Mouse (Mus musculus) MEL-GATA-1-ER (cell line): Measurements from ENCODE around the gene Plpp3.

Experiments used
- DNase-seq: peaks from one replicate; pipeline ENCODE4 v3.0.0-alpha.2; 2012; ENCODE audit warnings: low read depth; ENCODE audit errors: extremely low read depth

The Plpp3 gene

DNA sequence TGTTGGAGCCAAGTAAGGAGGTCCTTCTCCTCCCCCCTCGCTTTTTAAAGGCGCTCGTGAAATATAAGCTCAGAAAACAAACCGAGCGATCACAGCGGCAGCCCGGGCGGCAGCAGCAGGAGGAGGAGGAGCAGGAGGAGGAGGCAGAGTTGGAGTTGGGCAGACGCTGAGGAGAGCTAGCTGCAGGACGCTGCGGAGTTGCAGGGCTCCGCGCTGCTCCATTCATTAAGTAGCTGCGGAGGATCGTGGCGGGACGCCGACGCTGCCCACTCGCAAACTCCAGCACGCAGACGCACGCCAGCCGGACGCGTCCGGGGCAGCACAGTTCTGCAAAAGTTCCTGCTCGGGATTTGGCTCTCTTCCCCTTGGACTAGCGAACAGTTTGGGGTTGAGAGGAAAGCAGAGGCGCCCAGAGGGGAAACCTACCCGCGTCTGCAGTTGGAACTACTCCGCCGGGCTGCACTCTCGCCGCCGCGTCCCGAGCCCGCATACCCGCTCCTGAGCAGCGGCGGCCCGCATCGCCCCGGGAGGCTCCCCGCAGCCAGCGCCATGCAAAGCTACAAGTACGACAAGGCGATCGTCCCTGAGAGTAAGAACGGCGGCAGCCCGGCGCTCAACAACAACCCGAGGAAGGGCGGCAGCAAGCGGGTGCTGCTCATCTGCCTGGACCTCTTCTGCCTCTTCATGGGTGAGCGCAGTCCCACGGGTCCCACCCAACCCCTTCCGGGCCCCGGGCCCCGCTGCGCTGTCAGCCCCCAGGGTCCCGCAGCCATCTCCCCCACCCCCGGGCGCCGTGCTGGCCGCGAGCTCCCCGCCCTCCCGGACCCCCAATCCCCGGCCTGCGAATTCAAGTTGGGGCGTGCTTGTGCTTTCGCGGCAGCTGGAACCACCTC, at the start of gene Plpp3:
Plpp3 (plus strand) TSS at position 72 of the 893 bp plus-strand sequence.
- no peak for DNase-seq

DNA sequence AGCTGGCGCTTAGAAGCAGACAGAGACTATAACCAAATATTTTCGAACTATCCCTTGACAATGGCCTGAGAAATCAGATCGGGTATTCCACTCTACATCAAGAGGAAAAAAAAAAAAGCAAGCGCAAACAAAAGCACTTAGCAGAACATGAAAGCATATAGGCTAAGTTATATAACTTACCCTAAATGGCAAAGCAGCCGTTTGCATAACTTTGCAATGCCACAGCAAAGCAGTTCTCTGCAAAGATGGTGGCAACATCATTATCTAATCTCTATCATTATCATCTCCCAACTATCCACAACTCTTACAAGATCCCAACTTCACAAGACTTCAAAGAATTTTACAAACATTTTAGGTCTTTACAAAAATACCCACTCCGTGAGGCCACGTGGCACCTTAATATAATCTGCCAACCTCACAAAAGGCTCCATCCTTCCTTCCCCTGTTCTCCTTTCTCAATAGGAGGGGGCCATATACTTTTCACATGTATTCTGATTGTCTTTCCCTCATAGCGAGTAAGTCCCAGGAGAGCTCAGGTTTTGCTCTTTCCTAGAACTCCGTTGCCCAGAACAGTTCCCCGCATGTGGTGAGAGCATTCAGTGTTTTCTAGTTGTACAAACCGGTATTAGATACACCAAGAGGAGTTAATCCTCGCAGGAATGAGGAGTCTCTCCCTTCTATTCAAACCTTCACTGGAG, 49.1 kb upstream of the Plpp3 start:
- no peak for DNase-seq

DNA sequence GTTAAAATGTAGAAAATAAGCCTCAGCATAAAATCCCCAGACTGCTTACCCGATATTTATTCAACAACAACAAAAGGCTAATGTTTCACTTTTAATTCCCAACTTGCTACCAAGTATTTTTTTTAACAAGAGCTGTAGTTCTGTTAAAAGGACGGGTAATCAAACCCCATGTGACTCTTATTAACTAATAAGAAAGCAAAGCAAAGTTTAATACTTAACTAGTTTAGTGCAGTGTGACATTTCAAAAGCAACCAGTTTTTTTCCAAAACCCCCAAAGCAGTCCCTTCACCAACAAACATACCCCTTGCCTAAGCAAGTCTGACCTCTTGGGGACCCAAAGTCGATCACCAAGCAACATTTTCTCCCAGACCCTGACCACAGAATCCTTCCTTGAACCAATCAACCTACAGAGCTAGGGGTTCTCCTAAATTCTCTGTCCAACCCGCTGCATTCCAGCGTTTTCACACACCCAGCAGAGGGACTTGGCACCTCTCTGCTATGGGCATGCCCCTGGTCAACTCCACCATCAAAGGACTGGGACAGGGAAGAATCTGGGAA, 48.4 kb upstream of the Plpp3 start:
- DNase-seq: no peak

DNA sequence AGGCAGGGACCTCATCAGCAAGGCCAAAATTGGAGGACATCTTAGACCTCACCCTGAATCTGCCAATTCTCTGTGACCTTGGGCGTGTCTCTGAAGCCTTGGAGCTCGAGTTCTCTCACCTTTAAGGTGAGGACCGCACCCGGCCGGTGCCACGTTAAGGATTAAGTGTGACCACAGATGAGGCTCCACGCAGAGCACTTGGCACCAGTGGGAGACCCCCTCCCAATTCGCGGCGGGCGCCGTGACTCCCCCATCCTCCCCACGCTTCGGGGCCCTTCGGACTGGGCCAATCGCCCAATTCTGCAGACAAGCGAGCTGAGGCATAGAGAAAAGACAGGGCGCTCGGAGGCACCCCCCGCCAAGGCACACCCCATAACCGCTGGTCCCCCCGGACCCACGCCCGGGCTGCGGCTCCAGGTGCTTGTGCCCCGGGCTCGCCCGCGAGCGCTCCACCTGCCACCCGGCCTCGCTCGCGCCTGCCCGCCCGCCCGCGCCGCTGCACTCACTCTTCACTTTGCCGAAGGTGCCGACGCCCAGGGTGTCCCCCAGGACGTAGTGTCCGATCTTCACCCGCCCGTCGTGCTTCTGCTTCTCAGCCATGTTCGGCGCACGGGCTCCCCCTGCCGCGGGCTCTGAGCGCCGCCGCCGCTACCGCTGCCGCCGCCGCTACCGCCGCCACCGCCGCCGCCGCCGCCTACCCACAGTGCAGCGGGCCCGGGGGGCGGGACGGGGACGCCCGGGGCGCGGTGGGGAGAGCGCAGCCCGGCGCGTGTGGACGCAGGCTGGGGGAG, 47.8 kb upstream of the Plpp3 start, which contains the start of gene Prkaa2:
Prkaa2 (minus strand) TSS at position 692 of the 791 bp plus-strand sequence.
- no peak for DNase-seq

DNA sequence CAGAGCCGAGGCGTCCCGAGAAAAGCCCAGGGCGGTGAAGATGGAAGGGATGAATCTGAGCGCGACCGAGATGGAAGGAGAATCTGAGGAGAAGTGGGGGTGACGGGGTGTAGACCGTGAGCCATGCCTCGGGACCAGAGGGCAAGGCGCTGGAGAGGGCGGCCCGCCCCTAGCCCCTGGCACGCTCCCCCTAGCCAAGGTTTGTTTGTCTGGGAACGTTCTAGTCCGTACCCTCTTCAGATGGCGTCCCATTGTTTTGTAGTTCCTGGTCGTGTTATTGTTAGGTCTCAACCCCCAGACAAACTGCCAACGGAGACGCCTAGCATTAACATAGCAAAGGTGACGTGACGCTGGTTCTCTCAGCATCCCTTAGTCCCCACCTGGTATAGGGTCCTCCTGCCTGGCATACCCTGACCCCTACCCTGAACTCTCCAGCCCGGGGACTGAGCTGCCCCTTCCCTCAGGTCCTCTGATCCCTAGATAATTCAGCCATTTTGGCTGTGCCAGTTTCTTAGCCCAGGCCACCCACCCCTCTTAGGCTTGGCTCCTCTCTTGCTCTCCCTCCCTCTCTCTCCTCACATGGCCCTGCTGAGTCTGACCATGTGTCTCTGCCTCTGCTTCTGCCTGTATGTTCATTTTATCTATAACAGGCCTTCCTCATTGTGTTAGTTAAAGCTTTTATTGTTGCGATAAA, 47.0 kb upstream of the Plpp3 start:
- no peak for DNase-seq

DNA sequence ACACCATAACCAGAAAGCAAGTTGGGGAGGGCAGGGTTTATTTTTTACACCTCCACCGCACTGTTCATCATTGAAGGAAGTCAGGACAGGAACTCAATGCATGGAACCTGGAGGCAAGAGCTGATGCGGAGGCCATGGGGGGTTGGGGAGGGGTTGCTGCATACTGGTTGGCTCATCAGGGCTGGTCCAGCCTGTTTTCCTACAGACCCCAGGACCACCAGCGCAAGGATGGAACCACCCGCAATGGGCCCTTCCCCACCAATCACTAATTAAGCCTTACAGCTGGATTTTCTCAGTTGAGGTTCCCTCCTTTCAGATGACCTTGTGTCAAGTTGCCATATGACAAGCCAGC, 46.5 kb upstream of the Plpp3 start:
- no peak for DNase-seq

DNA sequence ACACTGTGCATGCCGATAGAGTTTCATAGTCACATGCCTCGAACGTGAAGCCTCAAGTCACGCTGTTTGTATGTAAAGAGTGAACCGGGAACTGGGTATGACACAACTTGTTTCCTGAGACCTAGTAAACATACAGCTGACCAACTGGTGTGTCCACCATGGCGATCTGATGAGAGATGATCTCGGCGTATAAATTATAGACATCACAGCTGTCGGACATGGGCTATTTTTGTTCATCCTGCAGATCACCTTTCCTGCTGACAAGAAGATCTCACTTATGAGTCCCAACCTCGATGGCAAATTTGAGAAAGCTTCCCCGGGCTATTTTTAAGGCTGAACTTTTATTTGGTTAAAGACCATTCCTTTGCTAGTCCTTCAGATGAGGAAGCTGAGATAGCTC, 45.4 kb upstream of the Plpp3 start:
- DNase-seq: no peak

DNA sequence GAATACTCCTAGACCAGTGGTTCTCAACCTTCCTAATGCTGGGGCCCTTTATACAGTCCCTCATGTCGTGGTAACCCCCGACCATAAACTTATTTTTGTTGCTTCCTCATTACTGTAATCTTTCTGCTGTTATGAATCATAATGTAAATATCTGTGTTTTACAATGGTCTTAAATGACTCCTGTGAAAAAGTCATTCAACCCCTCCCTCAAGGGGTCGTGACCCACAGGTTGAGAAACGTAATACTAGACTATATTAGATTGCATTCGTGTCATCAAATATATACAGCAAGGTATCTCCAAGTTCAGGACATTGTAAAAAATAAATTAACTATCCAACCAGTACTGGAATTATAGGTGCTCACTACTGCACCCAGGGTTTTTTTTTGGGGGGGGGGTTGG, 44.1 kb upstream of the Plpp3 start:
- DNase-seq: no peak

DNA sequence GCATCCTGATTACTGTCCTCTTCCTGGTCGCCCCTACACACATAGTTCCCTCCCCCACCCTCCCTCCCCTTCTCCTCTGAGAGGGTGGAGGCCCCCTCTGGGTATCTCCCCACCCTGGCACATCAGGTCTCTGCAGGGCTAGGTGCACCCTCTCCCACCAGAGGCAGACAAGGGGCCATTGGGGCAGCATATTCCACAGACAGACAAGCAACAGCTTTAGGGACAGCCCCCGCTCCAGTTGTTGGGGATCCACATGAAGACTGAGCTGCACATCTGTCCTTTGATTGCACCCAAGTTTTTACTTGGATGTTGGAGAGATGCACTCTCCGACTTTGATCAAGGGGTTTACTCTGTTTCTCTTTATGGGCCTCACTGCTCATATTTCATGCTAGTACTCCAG, 43.7 kb upstream of the Plpp3 start:
- no peak for DNase-seq

DNA sequence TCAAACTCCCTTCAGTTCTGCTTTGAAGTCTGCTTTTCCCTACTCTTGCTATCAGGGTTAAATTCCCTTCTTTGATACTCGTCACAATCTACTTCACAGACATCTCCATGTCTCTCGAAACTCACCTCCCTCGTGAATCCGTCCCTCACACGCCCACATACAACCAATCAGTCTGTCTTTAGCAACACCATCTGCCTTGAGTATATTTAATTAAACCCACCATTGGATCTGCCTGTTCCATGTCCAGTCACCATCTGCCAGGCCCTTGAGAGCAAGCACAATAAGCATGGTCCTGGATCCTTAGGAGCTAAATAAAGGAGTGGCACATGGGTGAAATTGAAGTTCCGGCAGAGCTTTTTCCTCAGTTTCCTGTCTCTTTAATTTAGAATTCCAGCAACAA, 36.1 kb upstream of the Plpp3 start:
- DNase-seq: no peak

DNA sequence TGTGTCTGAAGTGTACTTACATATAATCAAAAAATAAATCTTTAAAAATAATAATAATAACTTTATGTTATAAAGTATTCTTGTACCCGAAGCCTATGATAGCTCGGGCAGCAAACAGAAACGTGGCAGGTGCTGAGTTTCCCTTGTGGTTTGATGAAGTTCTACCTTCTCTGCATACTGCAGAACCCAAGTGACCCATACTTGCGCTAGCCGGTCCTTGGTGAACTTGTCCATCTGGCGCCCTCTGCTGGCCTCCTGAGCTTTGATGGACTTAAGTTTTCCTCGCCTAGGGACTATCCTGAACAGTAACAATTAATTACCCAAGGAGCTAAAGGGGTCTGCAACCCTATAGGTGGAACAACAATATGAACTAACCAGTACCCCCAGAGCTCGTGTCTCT, 34.7 kb upstream of the Plpp3 start:
- no peak for DNase-seq

DNA sequence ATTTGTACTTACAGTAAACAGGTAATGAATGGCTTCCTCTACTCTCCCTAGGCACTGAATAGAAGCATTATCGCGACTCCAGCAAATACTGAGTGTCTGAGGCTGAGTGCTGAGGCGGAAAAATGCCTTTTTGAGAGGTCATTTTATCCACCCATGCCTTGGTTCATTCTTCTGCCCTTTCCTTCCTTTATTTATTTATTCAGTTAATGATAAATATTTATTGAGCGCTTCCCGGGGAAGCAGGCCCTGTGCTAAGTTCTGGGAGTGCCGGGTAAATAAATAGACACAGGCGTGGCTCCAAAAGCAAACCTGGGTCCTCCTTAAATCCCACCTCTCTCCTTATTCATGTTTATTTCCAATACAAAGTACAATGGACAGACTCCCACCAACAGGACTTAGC, 27.9 kb upstream of the Plpp3 start:
- no peak for DNase-seq

DNA sequence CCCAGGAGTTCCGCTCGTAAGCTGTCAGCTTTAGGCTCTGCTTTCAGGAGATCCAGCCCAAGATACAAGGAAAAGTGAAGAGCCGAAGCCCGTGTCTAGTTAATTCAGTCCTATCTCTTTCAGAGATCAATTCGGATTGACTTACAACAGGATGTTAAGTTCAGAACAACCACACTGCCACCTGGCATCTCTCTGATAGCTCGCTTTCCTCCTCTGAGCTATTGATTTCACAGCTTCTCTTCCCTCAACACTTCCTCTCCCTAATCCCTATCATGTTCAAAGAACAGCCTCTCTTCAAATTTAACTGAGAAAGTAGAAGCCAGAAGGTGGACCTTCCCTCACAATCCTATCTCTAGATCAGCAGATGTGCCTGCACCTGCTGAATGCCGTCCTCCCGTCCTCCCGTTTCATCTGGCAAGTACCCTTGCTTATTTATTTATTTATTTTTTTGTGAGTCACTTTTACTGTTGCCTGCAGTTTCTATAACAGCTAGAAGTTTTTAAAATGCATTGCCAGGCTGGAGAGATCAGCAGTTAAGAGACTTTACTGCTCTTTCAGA, 25.3 kb upstream of the Plpp3 start:
- DNase-seq: no peak

DNA sequence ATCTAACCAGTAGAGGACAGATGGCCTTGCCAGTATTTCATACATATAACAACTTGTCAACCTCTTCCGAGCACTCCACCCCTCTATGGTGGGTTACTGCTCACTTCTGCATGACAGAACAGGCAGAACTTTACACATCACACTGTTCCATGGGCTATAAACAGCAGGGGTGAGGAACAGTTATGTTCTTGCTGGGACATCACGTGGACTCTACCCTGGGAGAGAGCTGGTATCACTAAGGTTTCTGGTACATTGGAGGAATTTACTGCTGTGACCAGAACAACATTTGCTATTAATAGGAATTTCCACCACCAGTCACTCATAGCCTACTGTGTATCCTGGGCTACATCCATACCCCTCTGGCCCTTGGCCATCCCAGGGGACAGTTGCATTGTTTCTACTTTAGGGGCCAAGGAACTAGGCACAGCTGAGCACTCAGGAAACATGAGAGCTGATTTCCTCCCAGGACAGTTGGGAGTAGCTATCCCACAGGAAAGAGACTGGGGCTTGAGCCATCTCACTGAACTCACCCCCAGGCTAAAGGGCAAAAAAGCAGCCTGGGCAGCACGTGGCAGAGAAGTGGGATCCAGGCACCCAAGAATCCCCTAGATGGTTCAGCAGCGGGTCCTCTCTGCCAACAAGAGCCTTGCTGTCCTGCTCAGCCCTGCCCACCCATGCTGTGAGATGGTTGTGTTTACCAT, 23.6 kb upstream of the Plpp3 start:
- no peak for DNase-seq

DNA sequence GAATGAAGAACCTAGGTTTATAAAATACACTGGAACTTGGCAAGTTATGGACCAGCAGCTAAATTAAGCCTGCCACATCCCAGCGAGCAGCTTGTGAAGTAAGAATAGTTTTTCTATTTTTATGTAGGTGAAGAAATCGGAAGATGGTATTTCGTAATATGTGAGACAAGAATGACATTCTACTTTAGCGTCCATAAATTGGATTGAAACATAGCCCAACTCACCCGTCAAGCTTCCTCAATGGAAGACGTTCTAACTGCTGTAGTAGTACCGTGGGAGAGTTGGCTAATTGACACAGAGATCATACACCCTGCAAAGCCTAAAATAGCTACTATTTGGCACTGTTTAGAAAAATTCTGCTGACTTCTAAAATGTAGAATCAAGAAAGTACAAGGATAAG, 7.7 kb upstream of the Plpp3 start:
- DNase-seq: no peak

DNA sequence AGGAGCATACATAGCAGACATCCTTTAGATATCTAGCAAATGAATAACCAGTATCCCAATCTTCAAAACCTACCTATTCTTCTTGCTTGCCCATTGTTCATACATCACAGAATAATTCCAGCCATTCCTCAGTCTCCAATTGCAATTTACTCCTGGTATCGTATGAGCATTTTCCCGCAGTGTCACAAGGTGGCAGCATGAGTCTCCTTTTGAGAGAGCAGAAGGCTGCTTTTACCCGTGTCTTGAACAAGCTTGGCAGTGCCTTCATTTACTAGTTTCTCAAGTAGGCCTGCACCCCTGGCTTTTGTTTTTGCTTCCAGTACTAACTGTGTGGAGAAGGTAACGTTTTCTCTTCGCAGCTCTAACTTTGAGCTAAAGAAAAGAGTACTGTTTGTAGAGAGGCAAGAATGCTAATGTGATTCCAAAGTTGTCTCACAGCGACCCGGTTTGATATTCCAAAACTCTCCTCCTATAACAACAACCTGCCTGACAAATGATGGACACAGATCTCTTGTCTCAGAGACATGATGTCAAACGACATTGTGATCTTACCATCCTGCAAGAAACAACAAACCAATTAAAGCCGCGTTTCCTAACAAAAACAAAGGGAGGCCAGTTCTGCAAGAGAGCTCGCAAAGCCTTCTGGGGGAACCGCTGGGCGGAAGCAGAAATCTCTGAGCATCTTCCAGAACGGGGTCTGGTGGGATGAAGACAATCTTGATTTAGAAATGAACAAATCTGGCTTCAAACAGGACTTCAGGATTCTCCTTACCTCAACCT, 5.0 kb upstream of the Plpp3 start:
- DNase-seq: no peak

DNA sequence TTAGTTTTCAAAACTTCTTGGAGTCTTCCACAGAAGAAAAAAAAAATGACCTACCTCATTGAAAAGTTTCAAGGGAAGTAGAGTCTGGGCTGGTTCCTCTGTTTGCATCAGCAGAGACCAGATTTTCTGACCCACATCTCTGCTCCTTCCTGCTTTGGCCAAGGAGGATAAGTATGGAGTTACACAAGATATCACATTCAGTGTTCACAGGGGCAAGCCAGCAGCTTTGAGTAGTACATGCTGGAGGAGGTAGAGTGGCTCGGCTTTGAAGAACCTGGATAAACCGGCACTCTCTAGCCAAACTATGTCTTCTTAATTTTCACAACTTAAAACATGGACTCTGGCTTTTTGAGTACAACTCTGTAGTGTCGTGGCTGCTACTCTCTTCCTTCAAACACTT, 3.9 kb upstream of the Plpp3 start:
- no peak for DNase-seq

DNA sequence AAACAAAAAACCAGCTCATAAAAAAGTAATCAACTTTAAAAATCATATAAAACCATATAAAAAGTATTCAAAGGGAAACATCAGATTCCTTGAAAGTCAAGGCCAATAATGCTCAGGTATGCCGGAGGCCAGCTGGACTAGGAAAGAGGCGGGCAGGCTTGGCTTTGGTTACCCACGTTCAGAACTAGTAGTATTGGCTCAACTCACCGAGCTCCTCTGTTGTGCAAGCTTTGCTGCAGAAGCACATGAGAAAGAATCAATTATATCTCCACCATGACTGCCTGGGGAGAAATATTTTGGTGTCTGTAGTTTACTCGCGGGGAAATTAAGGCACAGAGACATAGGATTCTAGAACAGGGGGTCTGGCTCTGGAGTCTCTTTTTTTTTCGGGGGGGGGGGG, 866 bp upstream of the Plpp3 start:
- no peak for DNase-seq

DNA sequence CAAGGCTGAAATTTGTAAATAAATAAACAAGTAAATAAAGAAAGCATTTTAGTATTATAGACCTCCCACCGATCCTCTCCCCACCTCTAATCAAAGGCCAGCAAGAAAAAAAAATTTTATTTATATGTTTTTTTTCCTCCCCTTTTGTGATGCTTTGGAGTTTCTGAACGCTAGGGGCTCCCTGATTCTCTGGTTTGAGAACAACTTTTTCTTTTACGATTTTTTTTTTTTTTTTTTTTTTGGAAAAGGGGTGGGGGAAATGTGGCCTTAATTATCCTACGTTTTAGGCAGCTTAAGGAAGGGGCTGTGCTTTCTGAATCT, 232 bp upstream of the Plpp3 start:
- DNase-seq: no peak

DNA sequence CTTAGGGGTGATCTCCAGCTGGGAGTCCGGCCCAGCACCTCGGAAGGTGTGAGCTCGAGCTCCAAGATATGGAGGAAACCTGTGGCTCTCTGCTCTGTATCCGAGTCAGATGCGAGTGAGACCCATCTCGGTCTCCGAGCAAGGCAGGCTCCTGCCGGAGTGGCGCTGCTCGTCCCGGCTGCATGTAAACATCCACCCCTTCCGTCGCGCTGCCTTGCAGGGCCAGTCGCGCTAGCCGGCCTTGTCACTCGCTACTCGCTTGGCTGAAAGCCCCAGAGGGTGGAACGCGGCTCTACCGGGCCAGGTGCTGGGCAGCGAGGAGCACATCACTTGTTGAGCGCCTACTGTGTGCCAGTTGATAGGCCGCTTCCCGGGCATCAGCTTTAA, 1.0 kb downstream of the Plpp3 start:
- no peak for DNase-seq
